7 mouse cellular contexts compared by ENCODE assay signal in genomic region chr8:94206256-94206655, GRCm38 (mm10). TPM values are rescaled to one million over a fixed set of nuclear protein-coding genes. Genes with fewer than 3 reads are reported as not detected.
"Had no signal": no experiment of that assay in that cellular context is flagged by ENCODE, and none has a peak within 500 bp of the region (broad histone marks: within the 10 kb centered on the region; RNA-seq: fewer than 3 reads in every experiment).

No protein-coding gene starts in this region.

- H3K9me3 ChIP-seq: neural tube, embryonic 13.5 days had no signal

- H3K4me2 ChIP-seq: lung, embryonic 14.5 days; midbrain, embryonic 11.5 days; neural tube, embryonic 13.5 days had no signal

- H3K4me3 ChIP-seq: neural tube, embryonic 13.5 days had no signal

- ATAC-seq: midbrain, embryonic 16.5 days had no signal

- H3K4me1 ChIP-seq: neural tube, embryonic 13.5 days had no signal

- H3K27me3 ChIP-seq: neural tube, embryonic 13.5 days had no signal

- DNase-seq: right cerebral cortex, postnatal 25 days had no signal

- H3K9ac ChIP-seq: liver, embryonic 14.5 days; lung, embryonic 14.5 days; neural tube, embryonic 13.5 days had no signal

- H3K36me3 ChIP-seq: neural tube, embryonic 13.5 days had no signal

- H3K27ac ChIP-seq: liver, embryonic 14.5 days; neural tube, embryonic 13.5 days had no signal

RNA-seq across cellular contexts. Expression of gene Mt3, which starts 53.8 kb away (rescaled TPM):
- total RNA-seq: megakaryocyte, adult 5-6 weeks had no signal
